Mouse (Mus musculus) thymus, adult 2 months (tissue): ENCODE data around the gene Dusp1. TPM values are rescaled to one million over a fixed set of nuclear protein-coding genes. Genes with fewer than 3 reads are reported as not detected.

Experiments
- DNase-seq: peaks from one replicate; pipeline ENCODE4 v3.0.0; 2021
- H3K27ac ChIP-seq: fragments of 200-500 bp; 2 replicates; pipeline ENCODE4 v1.5.1; 2012; ENCODE audit warnings: low read length, control low read depth; ENCODE audit not compliant: control insufficient read depth, insufficient read depth
- H3K27me3 ChIP-seq: fragments of 200-500 bp; 2 replicates; pipeline ENCODE4 v1.6.1; 2012; ENCODE audit warnings: mild to moderate bottlenecking, low read length, moderate library complexity, mixed read lengths; ENCODE audit not compliant: control insufficient read depth, insufficient read depth
- H3K36me3 ChIP-seq: fragments of 200-500 bp; 2 replicates; pipeline ENCODE4 v1.6.1; 2012; ENCODE audit warnings: mild to moderate bottlenecking, low read length, moderate library complexity; ENCODE audit not compliant: control insufficient read depth, insufficient read depth
- H3K4me1 ChIP-seq: fragments of 200-500 bp; replicated peaks from 2 replicates; pipeline ENCODE4 v1.6.1; 2012; ENCODE audit warnings: low read length; ENCODE audit not compliant: control insufficient read depth, insufficient read depth
- H3K4me3 ChIP-seq: fragments of 200-500 bp; 2 replicates; pipeline ENCODE4 v1.5.1; 2012; ENCODE audit warnings: mild to moderate bottlenecking, low read length, control low read depth, moderate library complexity; ENCODE audit not compliant: control insufficient read depth, insufficient read depth
- CTCF ChIP-seq: fragments of 200-500 bp; IDR thresholded peaks from 2 replicates; pipeline ENCODE4 v1.5.1; 2012; ENCODE audit warnings: mild to moderate bottlenecking, control low read depth, low read length, moderate library complexity, borderline replicate concordance; ENCODE audit not compliant: control insufficient read depth, poor library complexity, insufficient read depth; ENCODE audit errors: extremely low read depth
- POLR2A ChIP-seq: fragments of 200-500 bp; IDR thresholded peaks from 2 replicates; pipeline ENCODE4 v1.6.1; 2012; ENCODE audit warnings: mild to moderate bottlenecking, low read length, control low read depth, moderate library complexity; ENCODE audit not compliant: control insufficient read depth, poor library complexity, insufficient read depth; ENCODE audit errors: extremely low read depth
- WGBS: fragments of 180-500 bp; shearing (Covaris S2); methylation state at CpG from one replicate; pipeline ENCODE4 v1.1.7; 2018; 5-methylcytosine and 5-hydroxymethylcytosine counted together
- polyA plus RNA-seq: library from polyadenylated mRNA; depleted of rRNA; stranded (reverse); fragments of >200 nt; gene quantifications from 2 replicates; pipeline ENCODE4 v1.2.3, GENCODE M21; 2012

Dusp1 gene
- polyA plus RNA-seq, 1 experiment: 59.3 TPM

DNA sequence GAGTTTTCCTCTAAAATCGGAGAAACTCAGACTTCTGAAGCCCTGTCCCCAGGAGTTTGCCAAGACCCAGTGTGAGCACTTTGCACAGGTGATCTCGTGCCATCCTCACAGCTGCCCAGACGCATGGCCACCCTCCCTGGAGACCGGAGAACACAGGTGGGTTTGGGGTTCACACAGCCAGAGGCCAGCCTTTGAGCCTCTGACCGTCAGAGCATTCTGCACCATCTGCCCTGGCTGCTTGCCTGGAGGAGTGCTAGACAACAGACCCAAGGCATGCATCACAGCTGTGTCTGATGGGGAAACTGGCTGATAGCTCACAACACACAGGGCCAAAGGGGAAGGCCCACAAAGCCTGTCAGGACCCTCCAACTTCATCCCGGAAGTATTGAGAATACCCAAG, 82.3 kb downstream of the Dusp1 start:
- H3K27ac ChIP-seq: no peak overlapping the region
- WGBS: 94% methylated on average over 6 of the region's 6 CpGs
- no peak overlapping the region for H3K4me3 ChIP-seq
- no peaks in the 10 kb centered on the region for H3K27me3 ChIP-seq
- DNase-seq: no peak
- H3K4me1 ChIP-seq: no peaks in the 10 kb centered on the region
- no peaks in the 10 kb centered on the region for H3K36me3 ChIP-seq
- TF ChIP-seq CTCF (no peak), POLR2A (no peak)

DNA sequence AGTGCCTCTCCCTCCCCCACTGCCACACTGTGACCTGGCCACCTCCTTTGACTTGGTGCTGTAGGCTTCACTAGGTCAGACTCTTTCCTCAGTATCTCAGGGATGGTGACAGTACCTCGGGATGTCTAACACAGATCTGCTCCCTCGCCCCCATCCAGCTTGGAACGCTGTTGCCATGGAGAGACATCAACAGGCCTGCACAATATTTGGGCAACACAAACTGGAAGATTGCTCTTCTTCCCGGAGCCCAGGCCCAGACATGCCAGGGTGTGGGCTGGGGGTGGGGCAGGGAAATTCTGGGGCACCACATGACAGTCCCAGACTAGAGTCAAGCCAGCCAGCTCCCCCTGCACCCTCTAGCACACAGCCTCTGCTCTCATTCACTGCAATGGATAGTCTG, 83.3 kb downstream of the Dusp1 start:
- no peaks in the 10 kb centered on the region for H3K36me3 ChIP-seq
- no peaks in the 10 kb centered on the region for H3K4me1 ChIP-seq
- H3K27me3 ChIP-seq: no peaks in the 10 kb centered on the region
- WGBS: 96% methylated on average over 4 of the region's 4 CpGs
- TF ChIP-seq POLR2A (no peak), CTCF (no peak)
- no peak overlapping the region for H3K27ac ChIP-seq
- H3K4me3 ChIP-seq: no peak overlapping the region
- no peak for DNase-seq

DNA sequence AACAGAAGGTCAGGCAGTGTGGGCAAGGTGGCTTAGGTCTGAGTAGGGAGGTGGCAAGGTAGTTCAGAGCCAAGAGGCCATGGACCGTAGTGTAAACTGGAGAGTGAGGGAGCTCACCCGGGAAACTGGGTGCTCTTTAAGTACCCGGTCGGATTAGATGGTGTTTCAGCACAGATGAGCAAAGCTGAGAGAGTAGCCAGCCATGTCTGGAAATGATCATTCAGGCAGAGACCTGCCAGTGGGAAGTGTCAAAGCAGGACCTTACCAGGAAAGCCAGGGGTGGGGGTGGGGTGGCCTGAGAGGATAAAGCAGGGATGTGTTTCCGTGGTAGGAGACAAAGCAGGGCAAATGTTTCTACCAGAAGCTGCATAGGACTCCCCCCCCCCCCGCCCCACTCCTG, 85.1 kb downstream of the Dusp1 start:
- TF ChIP-seq CTCF (no peak), POLR2A (no peak)
- Histone ChIP-seq H3K27ac (no peak overlapping the region), H3K27me3 (no peaks in the 10 kb centered on the region), H3K4me1 (no peaks in the 10 kb centered on the region), H3K36me3 (no peaks in the 10 kb centered on the region), H3K4me3 (no peak overlapping the region)
- no peak for DNase-seq
- WGBS: 89% methylated on average over 6 of the region's 6 CpGs

DNA sequence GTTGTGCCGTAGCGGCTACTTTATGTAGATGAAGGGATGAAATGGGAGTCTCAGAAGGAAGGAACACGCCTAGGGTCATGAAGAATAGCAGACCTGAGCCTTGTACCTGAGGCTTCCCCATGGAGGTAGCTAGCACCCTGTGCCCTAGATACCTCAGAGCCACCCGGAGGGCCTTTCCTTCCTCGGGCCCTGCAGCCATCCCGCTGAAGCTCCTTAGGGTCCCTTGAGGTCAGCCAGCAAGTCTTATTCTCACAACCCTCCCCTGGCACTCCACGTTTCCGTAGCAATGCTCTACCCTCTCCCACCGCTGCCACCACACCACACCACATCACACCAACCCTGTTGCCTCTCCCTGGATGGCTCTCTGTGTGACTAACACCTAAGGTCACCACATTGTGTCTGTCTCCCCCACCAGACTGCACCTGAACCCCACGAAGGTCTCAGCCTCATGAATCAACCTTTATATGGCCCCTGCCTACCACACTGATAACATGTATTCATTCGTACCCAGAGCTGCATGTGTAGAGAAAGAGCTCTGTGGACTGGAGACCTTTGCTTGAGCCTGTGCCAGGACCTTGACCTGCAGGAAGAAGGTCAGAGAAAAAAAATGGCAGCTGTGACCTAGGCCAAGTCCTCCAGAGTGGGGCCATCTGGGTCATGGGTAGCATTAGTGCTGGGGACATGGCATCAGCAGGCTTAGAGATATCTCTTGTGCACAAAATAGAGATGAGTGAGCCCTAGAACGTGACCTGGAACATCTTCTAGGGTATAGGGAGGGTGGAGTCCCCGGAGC, 93.6 kb downstream of the Dusp1 start:
- no peaks in the 10 kb centered on the region for H3K27me3 ChIP-seq
- no peaks in the 10 kb centered on the region for H3K36me3 ChIP-seq
- WGBS: 89% methylated on average over 13 of the region's 13 CpGs
- TF ChIP-seq CTCF (no peak), POLR2A (no peak)
- no peak overlapping the region for H3K27ac ChIP-seq
- no peak for DNase-seq
- no peak overlapping the region for H3K4me3 ChIP-seq
- H3K4me1 ChIP-seq: no peaks in the 10 kb centered on the region

DNA sequence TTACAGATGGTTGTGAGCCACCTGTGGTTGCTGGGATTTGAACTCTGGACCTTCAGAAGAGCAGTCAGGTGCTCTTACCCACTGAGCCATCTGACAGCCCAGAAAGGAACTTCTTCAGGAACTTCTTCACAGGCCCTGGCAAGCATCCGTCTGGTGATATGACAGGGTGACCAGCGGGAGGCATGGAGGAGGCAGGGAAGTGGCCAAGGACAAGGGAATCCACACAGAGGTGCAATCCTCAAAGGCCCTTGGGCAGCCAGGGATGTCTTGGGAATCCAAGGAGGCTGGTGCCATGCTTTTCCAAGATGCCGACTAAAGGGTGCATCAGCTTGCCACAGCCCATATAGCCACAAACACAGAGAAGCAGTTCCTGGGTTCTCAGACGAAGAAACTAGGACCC, 94.3 kb downstream of the Dusp1 start:
- Histone ChIP-seq H3K4me1 (no peaks in the 10 kb centered on the region), H3K36me3 (no peaks in the 10 kb centered on the region), H3K27ac (no peak overlapping the region), H3K4me3 (no peak overlapping the region), H3K27me3 (no peaks in the 10 kb centered on the region)
- WGBS: 96% methylated on average over 4 of the region's 4 CpGs
- DNase-seq: no peak
- TF ChIP-seq POLR2A (no peak), CTCF (no peak)

DNA sequence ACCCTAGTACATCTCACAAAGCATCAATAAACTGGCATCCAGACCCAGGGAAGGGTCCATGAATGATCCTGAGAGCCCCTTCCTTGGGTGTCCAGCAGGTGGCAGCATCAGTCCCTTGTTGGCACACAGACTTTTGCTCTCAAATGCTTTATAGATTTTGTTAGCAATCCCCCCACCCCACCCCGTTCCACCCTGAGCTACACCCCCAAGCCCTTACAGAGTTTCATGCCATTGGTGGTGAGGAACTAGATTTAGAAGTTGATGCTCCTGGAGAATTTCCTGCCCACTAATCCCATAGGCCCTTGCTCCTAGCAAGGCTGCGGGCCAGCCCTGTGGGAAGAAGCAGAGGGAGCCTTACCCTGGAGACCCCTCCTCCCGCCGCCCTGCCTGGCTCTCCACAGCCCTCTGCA, 95.2 kb downstream of the Dusp1 start:
- WGBS: 40% methylated on average over 4 of the region's 4 CpGs
- Histone ChIP-seq H3K36me3 (no peaks in the 10 kb centered on the region), H3K27ac (no peak overlapping the region), H3K27me3 (no peaks in the 10 kb centered on the region), H3K4me3 (no peak overlapping the region), H3K4me1 (no peaks in the 10 kb centered on the region)
- DNase-seq: peak; percentile 80
- peak; percentile 41; the same call in 1 of the 2 replicates for TF ChIP-seq CTCF
- no peak for TF ChIP-seq POLR2A

DNA sequence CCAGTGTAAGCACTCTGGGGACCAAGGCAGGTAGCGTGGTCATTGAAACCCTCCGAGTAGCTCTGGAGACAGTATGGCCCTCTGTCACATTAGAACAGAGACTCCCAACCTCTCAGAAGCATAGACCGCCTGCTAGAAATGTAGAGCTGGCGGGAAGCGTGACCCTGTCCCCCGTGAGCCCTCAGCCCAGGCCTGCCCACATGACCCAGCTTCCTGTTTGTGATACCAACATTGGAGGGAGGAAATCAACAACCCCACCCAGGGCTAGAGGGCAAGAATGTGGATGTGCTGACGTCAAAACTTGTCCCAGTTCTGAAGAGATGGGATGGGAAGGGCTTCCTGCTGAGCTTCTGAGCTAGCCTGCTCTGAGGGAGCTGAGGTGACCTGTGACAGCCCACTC, 97.0 kb downstream of the Dusp1 start:
- no peaks in the 10 kb centered on the region for H3K36me3 ChIP-seq
- H3K4me1 ChIP-seq: no peaks in the 10 kb centered on the region
- no peaks in the 10 kb centered on the region for H3K27me3 ChIP-seq
- no peak overlapping the region for H3K27ac ChIP-seq
- no peak for DNase-seq
- no peak overlapping the region for H3K4me3 ChIP-seq
- 79% methylated on average over 7 of the region's 7 CpGs for WGBS
- TF ChIP-seq POLR2A (no peak), CTCF (no peak)
